Mouse (Mus musculus) cerebellum, adult 11 months (tissue): Measurements from ENCODE around the gene Dlx3.

ENCODE experiments used
- DNase-seq: peaks from one replicate; pipeline ENCODE4 v3.0.0; 2022

The Dlx3 gene

GRCm38 (mm10) chr11:95157872-95158271 is 38.0 kb downstream of the Dlx3 start:
- DNase-seq, result no peak

DNA sequence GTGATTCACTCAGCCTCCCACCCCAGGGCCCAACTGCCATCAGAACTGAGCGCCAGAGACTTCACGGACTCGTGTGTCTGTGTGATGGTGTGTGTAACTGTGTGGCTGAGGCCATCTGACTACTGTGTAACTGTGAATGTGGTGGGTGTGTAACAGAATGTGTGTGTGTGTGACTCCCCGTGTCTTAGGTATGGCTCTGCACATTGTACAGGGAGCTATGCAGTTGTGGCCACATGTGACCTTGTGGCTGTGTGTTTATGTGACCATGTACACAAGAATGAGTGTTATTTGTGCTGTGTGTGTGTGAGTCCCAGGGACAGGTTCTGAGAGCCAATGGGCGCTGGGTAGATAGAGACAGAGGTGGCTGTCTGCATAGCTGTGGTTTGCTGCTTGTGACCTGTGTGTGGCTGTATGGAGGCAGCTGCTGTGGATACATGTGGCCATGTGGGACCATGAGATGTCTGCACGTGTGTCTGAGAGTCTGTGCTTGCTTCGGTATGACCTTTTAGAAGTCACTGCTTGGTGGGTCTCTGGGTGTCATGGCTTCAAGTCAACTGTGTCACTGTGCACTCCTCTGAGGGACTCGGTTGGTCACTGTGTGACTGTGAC is 39.9 kb downstream of the Dlx3 start:
- no peak for DNase-seq

DNA sequence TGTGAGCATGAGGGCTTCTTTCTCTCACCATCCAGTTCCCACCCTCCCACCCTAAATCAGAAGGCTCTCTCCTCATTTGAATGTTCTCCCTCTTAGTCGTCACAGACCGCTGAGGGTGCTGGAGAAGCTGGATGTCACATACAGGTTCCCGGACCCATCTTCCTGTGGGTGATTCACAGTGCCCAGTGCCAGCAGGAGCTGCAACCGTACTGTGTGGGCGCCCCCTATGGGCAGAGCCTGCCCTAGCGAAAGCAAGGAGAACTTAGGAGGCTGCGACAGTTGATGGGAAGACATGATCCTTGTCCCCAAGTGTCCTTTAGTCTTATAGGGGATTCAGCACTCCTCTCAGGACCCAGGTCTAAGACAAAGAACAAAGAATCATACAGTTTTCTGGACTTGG is 40.8 kb downstream of the Dlx3 start:
- no peak for DNase-seq

DNA sequence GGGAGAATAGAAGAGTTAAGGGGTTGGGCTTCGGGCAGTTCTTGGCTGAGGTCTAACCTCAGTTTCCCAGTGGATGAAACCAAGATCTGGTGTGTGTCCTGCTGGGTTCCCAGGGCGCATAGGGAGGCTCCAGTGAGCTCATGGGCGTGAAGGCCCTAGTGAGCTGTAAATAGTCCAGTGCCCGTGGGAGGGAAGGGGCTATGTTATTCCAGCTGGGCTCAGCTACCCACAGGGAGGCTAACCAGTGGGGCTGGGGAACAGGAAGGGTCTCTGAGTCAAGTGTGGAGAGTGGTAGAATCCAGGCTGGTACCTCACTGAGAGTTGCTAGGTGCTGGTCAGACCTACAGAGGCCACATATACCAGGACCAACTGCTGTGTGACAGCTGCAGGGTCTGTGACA is 41.8 kb downstream of the Dlx3 start:
- no peak for DNase-seq

DNA sequence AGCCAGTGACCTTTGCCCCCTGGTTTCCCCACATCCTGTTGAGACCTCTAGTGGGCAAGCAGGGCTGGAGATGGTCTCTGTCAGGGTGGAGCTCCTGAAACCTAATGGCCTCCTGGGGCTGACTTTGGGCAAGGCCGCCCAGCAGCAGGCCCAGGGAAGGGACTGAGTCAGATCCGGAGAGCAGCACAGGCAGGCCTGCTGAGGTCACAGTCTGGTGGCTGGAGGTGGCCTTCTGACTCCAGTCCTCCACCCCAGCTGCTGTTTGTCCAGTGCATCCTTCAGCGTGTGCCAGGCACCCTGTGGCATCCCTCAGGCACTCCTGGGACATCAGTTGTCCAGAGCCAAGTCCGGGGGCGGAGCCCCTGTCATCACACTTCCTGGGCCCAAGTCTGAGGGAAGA is 45.9 kb downstream of the Dlx3 start:
- DNase-seq, result no peak
